Mouse (Mus musculus) heart, embryonic 11.5 days (tissue): ENCODE results near the gene Il23r. TPM values are rescaled to one million over a fixed set of nuclear protein-coding genes. Genes with fewer than 3 reads are reported as not detected.

Source experiments
- ATAC-seq: fragments of 200-750 bp; cut with Nextera tagmentation; replicated peaks from 2 replicates; pipeline ENCODE4 v1.8.0; 2017; ENCODE audit warnings: moderate library complexity; ENCODE audit not compliant: insufficient number of reproducible peaks, low FRiP score, low TSS enrichment
- H3K27ac ChIP-seq: fragments of 300-500 bp; sonication (generic); 2 replicates; pipeline ENCODE4 v1.5.1; 2014; ENCODE audit warnings: mild to moderate bottlenecking, low read depth, low read length
- H3K27me3 ChIP-seq: fragments of 300-500 bp; sonication (generic); 2 replicates; pipeline ENCODE4 v1.6.1; 2014; ENCODE audit warnings: mild to moderate bottlenecking, low read length, mixed read lengths; ENCODE audit not compliant: control insufficient read depth, insufficient read depth
- H3K36me3 ChIP-seq: fragments of 300-500 bp; sonication (generic); 2 replicates; pipeline ENCODE4 v1.6.1; 2014; ENCODE audit warnings: mild to moderate bottlenecking, low read length, moderate library complexity, mixed read lengths; ENCODE audit not compliant: control insufficient read depth, insufficient read depth
- H3K4me1 ChIP-seq: fragments of 300-500 bp; sonication (generic); 2 replicates; pipeline ENCODE4 v1.6.1; 2014; ENCODE audit warnings: low read length; ENCODE audit not compliant: control insufficient read depth, insufficient read depth
- H3K4me2 ChIP-seq: fragments of 300-500 bp; sonication (generic); 2 replicates; pipeline ENCODE4 v1.6.1; 2014; ENCODE audit warnings: mild to moderate bottlenecking, moderate library complexity
- H3K4me3 ChIP-seq: fragments of 300-500 bp; sonication (generic); 2 replicates; pipeline ENCODE4 v1.5.1; 2014; ENCODE audit warnings: low read depth, low read length
- H3K9ac ChIP-seq: fragments of 300-500 bp; sonication (generic); 2 replicates; pipeline ENCODE4 v1.6.1; 2014; ENCODE audit warnings: mild to moderate bottlenecking, low read depth, low read length, moderate library complexity
- H3K9me3 ChIP-seq: fragments of 300-500 bp; sonication (generic); replicated peaks from 2 replicates; pipeline ENCODE4 v1.6.1; 2016; ENCODE audit warnings: low read length; ENCODE audit not compliant: control insufficient read depth
- WGBS: fragments of 180-500 bp; shearing (Covaris S2); extraction: QIAGEN DNeasy Blood & Tissue Kit; methylation state at CpG from one replicate; pipeline ENCODE4 v1.1.7; 2014; ENCODE audit not compliant: insufficient replicate concordance; 5-methylcytosine and 5-hydroxymethylcytosine counted together
- polyA plus RNA-seq: library from polyadenylated mRNA; unstranded; fragments of >200 nt; fragmentation: Nextera tagmentation; extraction: Ambion mirVana; gene quantifications from 2 replicates; pipeline ENCODE4 v1.2.1, GENCODE M21; 2014

The Il23r gene
- polyA plus RNA-seq, 1 experiment from 2014 or later: not detected

DNA sequence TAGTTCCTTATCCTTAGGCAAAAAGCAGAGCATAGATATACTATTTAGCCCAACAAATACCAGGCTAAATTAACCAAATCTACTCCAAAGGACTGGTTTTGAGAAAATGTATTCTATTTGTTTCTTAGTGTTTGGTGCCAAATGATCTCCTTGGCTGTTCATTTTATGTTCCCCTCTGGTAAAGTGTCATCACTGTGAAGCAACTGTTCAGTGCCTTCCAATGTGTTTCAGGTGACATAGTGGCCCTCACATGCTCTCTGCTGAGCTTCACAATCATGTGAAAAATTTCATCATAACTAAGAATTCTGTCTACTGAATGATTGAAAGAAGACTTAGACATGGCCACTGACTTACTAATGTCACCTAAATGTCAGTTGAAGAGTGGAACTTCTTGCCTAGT, 54.6 kb downstream of the Il23r start:
- H3K9ac ChIP-seq: no peak overlapping the region
- H3K27me3 ChIP-seq: no peaks in the 10 kb centered on the region
- H3K4me2 ChIP-seq: no peak overlapping the region
- H3K36me3 ChIP-seq: no peaks in the 10 kb centered on the region
- H3K27ac ChIP-seq: no peak overlapping the region
- H3K9me3 ChIP-seq: no peaks in the 10 kb centered on the region
- H3K4me3 ChIP-seq: no peak overlapping the region
- no peak for ATAC-seq
- no peaks in the 10 kb centered on the region for H3K4me1 ChIP-seq

DNA sequence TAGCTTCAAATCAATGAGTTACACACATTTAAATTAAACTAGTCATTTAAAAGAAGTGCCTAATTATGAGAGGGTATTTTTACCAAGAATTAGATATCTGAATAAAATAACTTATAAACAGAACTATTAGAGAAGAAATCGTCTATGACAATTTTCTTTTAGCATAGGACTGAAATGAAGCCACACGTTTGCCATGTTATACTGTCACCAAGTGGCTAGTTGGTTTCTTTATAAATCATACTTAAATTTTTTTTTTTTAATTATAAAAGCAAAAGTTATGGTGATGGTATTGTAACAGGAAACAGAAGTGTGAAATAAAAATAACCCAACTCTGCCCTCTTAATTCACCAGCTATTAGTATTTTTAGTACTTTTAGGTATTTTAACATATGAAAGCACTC, 55.4 kb downstream of the Il23r start:
- 67% methylated on average over 2 of the region's 2 CpGs for WGBS
- H3K4me1 ChIP-seq: no peaks in the 10 kb centered on the region
- H3K9me3 ChIP-seq: no peaks in the 10 kb centered on the region
- H3K4me2 ChIP-seq: no peak overlapping the region
- H3K27ac ChIP-seq: no peak overlapping the region
- ATAC-seq: no peak
- no peak overlapping the region for H3K4me3 ChIP-seq
- no peaks in the 10 kb centered on the region for H3K27me3 ChIP-seq
- no peak overlapping the region for H3K9ac ChIP-seq
- H3K36me3 ChIP-seq: no peaks in the 10 kb centered on the region

DNA sequence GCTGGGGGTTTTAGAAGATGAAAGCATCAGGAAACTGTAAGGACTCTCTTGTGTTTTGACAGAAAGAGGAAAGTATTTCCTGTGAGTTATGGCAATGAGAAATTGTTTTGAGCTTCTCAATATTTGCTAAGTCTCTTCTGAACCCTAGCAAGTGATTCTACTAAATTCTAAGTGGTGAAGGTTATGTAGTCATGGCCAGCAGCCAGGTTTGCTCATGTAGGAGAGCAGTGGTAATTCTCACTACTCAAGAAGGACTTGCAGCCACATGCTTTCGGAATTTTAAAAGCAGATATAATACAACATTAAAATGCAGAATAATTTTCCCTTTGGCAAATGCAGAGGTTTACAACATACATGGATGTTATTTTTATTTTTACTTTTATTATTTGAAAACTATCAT, 55.9 kb downstream of the Il23r start:
- 87% methylated on average over 1 of the region's 1 CpGs for WGBS
- Histone ChIP-seq H3K27ac (no peak overlapping the region), H3K4me2 (no peak overlapping the region), H3K9ac (no peak overlapping the region), H3K9me3 (no peaks in the 10 kb centered on the region), H3K4me3 (no peak overlapping the region), H3K36me3 (no peaks in the 10 kb centered on the region), H3K27me3 (no peaks in the 10 kb centered on the region), H3K4me1 (no peaks in the 10 kb centered on the region)
- no peak for ATAC-seq

DNA sequence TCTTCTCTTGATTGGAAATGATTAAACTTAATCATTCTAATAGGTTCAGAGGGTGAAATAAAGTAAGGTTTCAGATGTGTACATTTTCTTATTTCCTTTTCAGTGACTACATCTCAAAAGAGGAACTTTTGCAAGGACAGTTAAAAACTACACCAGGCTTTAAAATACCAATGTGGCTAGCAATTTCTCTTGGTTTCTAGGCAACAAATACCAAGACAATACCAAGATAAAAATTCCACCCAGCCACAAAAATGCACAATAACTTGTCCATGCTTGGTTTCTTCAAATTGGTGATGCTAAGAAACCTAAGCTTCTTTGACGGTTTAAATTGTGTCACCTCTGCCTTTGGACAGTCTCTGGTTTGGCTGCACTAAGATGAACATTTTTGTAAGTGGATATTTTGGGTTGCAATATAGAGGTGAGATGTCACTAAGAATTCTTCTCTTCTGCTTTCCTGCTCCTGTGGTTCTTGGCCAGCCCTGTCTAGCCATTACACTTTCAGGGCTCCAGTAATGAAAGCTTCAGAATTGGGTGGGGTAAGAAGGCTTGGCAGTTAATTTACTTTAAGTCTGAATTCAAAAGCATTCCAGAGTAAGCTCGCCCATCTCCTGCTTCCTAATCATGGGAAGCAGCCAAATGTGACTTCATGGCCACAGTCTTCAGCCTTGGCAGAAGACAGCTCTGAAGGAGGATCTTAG, 56.8 kb downstream of the Il23r start:
- Histone ChIP-seq H3K27ac (no peak overlapping the region), H3K4me2 (no peak overlapping the region), H3K27me3 (no peaks in the 10 kb centered on the region), H3K4me3 (no peak overlapping the region), H3K4me1 (no peaks in the 10 kb centered on the region), H3K9ac (no peak overlapping the region), H3K36me3 (no peaks in the 10 kb centered on the region), H3K9me3 (no peaks in the 10 kb centered on the region)
- ATAC-seq: no peak
- 53% methylated on average over 2 of the region's 2 CpGs for WGBS

DNA sequence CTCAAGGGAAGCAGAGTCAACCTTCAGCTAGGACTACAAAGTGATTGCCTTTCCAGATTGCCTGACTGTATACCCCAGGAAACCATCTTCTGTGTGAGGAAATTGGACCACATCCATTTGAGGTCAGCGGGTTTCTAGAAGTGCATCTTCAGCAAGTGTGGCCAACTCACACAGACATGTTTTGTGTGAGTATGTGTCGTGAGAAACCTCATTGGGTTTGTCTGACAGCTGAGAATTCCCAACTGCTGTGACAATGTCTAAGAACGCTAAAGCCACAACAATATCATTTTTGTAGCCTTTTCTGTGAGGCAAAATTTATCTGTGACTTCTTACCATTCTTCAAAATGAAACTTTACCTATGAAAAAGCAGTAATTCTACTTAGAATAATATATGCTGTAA, 59.8 kb downstream of the Il23r start:
- H3K9me3 ChIP-seq: no peaks in the 10 kb centered on the region
- no peaks in the 10 kb centered on the region for H3K36me3 ChIP-seq
- no peak overlapping the region for H3K27ac ChIP-seq
- no peak overlapping the region for H3K4me2 ChIP-seq
- no peak overlapping the region for H3K4me3 ChIP-seq
- no peaks in the 10 kb centered on the region for H3K4me1 ChIP-seq
- 73% methylated on average over 3 of the region's 3 CpGs for WGBS
- no peaks in the 10 kb centered on the region for H3K27me3 ChIP-seq
- no peak overlapping the region for H3K9ac ChIP-seq
- ATAC-seq: no peak

DNA sequence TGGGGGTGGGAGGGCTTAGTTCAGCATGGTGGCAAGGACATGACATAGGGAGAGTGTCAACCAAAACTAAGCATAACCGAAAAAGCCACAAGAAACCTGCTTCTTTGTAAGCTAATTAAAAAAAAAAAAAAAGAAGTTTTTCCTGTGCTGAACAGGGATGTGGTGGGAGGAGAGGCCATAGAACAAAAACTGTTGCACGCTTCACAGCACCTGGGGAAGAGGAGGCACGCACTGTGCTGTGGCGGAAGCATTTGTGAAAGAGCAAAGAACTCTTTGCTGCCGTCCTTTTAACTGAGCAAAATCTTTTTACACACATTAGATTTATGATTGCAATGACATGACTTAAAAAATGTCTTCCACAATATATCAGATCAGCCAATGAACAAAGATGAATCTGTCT, 69.9 kb downstream of the Il23r start:
- Histone ChIP-seq H3K4me1 (no peaks in the 10 kb centered on the region), H3K9me3 (no peaks in the 10 kb centered on the region), H3K4me2 (no peak overlapping the region), H3K27ac (no peak overlapping the region), H3K9ac (no peak overlapping the region), H3K27me3 (no peaks in the 10 kb centered on the region), H3K36me3 (no peaks in the 10 kb centered on the region), H3K4me3 (no peak overlapping the region)
- no peak for ATAC-seq
- WGBS: 84% methylated on average over 5 of the region's 5 CpGs

DNA sequence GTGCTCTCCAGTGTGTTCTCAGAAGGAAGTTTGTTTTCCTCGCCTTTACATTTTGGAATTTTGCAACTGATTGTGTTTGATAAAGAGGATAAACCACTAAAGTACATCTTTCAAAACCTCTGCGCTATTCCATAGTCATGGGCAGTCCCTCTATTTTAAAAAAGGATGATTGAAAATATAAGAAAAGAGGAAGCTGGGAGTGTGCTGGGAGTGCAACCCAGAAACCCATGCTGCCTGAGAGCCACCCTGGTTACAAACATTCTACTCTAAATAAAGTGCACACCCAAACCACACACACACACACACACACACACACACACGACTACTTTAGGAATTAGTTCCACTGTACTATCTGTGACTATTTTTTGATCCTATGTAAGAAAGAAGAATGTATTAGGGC, 75.1 kb downstream of the Il23r start:
- no peaks in the 10 kb centered on the region for H3K27me3 ChIP-seq
- H3K4me3 ChIP-seq: no peak overlapping the region
- H3K9me3 ChIP-seq: no peaks in the 10 kb centered on the region
- no peaks in the 10 kb centered on the region for H3K4me1 ChIP-seq
- ATAC-seq: no peak
- no peak overlapping the region for H3K9ac ChIP-seq
- WGBS: 68% methylated on average over 3 of the region's 3 CpGs
- no peak overlapping the region for H3K4me2 ChIP-seq
- no peak overlapping the region for H3K27ac ChIP-seq
- no peaks in the 10 kb centered on the region for H3K36me3 ChIP-seq

DNA sequence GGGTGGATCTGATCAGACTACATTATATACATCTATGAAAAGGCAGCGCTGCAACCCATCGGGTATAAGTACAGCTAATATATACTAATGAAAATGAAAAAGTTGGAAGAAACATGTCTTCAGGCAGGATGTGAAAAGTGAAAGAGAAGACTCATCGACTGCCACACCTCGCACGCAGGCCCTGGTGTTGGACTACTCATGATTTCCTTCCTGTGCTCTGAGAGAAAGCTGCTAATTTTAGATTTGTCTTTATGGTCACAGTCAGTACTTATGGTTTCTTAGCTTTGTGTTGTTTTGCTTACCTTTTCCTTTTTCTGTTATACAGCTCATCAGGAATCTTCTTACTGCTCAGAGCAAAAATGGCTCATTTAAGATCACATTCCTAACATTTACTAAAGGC, 76.4 kb downstream of the Il23r start:
- H3K9me3 ChIP-seq: no peaks in the 10 kb centered on the region
- no peaks in the 10 kb centered on the region for H3K4me1 ChIP-seq
- no peaks in the 10 kb centered on the region for H3K27me3 ChIP-seq
- WGBS: 85% methylated on average over 5 of the region's 5 CpGs
- no peak overlapping the region for H3K27ac ChIP-seq
- no peak overlapping the region for H3K4me2 ChIP-seq
- H3K4me3 ChIP-seq: no peak overlapping the region
- H3K9ac ChIP-seq: no peak overlapping the region
- H3K36me3 ChIP-seq: no peaks in the 10 kb centered on the region
- ATAC-seq: no peak

DNA sequence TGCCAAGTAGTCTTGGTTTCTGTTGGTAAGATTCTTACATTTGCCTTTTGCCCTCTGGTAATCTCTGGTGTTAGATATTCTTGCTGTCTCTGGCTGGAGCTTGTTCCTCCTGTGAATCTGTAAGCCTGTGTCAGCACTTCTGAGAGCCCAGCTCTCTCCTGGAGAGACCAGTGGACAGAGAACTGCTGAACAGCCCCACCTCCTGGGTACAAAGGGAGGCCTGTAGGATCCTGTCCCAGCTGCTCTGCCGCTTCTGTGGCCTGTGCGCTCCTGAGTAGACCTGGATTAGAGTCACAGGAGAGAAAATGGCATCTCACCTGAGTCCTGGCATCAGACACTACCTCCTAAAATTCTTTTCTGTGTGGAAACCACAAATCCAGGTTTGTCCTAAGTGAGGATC, 78.3 kb downstream of the Il23r start:
- Histone ChIP-seq H3K4me2 (no peak overlapping the region), H3K4me3 (no peak overlapping the region), H3K4me1 (no peaks in the 10 kb centered on the region), H3K9ac (no peak overlapping the region), H3K36me3 (no peaks in the 10 kb centered on the region), H3K27ac (no peak overlapping the region), H3K27me3 (no peaks in the 10 kb centered on the region), H3K9me3 (no peaks in the 10 kb centered on the region)
- 68% methylated on average over 2 of the region's 2 CpGs for WGBS
- ATAC-seq: no peak
